Mouse (Mus musculus) cerebellum, adult 2 months (tissue): ENCODE measurements around the gene Large2. TPM values are rescaled to one million over a fixed set of nuclear protein-coding genes. Genes with fewer than 3 reads are reported as not detected.

Experiments used
- DNase-seq, 2 experiments: peaks; one replicate each; pipeline ENCODE4 v3.0.0; 2021
- H3K27ac ChIP-seq: fragments of 200-500 bp; 2 replicates; pipeline ENCODE4 v1.5.1; 2012; ENCODE audit warnings: low read length, control low read depth, inconsistent platforms; ENCODE audit not compliant: insufficient read depth
- H3K27me3 ChIP-seq: fragments of 200-500 bp; 2 replicates; pipeline ENCODE4 v1.6.1; 2012; ENCODE audit warnings: inconsistent platforms, mild to moderate bottlenecking, low read length, moderate library complexity; ENCODE audit not compliant: control insufficient read depth, insufficient read depth
- H3K4me1 ChIP-seq: fragments of 200-500 bp; 2 replicates; pipeline ENCODE4 v1.6.1; 2011; ENCODE audit warnings: low read length; ENCODE audit not compliant: control insufficient read depth, insufficient read depth
- H3K4me3 ChIP-seq: fragments of 200-500 bp; replicated peaks from 2 replicates; pipeline ENCODE3; 2011; ENCODE audit warnings: mild to moderate bottlenecking, low read depth, low read length, control low read depth; ENCODE audit not compliant: insufficient read depth
- CTCF ChIP-seq: fragments of 200-500 bp; IDR thresholded peaks from 2 replicates; pipeline ENCODE4 v1.5.1; 2011; ENCODE audit warnings: low read depth, mild to moderate bottlenecking, control low read depth, low read length, moderate library complexity, borderline replicate concordance; ENCODE audit not compliant: insufficient read depth
- POLR2A ChIP-seq: fragments of 200-500 bp; IDR thresholded peaks from 2 replicates; pipeline ENCODE4 v1.6.1; 2011; ENCODE audit warnings: low read length, control low read depth, borderline replicate concordance; ENCODE audit not compliant: insufficient read depth
- WGBS: fragments of 180-500 bp; shearing (Covaris S2); methylation state at CpG from one replicate; pipeline ENCODE4 v1.1.7; 2018; 5-methylcytosine and 5-hydroxymethylcytosine counted together
- polyA plus RNA-seq: library from polyadenylated mRNA; depleted of rRNA; stranded (reverse); fragments of >200 nt; gene quantifications from 2 replicates; pipeline ENCODE4 v1.2.3, GENCODE M21; 2012; rRNA removed

Gene Large2
- 0.62 and 1.4 TPM in 2 replicates for polyA plus RNA-seq

GRCm38 (mm10) chr2:92374514-92374913, at the start of gene Large2, which contains the start of gene Pex16:
Gene Large2 (minus strand): TSS chr2:92374869.
Gene Pex16 (plus strand): TSS chr2:92374676.
- Histone ChIP-seq H3K4me3 (peak within 1 kb of the TSS; percentile 78), H3K27ac (peak within 1 kb of the TSS; percentile 41), H3K27me3 (no peaks in the 10 kb centered on the region), H3K4me1 (peaks cover 17% of the 10 kb centered on the region)
- peak; percentile 61 to 69 for DNase-seq
- WGBS = 4% methylated on average over 16 of the region's 16 CpGs
- no peak for TF ChIP-seq CTCF
- TF ChIP-seq POLR2A = no peak

DNA sequence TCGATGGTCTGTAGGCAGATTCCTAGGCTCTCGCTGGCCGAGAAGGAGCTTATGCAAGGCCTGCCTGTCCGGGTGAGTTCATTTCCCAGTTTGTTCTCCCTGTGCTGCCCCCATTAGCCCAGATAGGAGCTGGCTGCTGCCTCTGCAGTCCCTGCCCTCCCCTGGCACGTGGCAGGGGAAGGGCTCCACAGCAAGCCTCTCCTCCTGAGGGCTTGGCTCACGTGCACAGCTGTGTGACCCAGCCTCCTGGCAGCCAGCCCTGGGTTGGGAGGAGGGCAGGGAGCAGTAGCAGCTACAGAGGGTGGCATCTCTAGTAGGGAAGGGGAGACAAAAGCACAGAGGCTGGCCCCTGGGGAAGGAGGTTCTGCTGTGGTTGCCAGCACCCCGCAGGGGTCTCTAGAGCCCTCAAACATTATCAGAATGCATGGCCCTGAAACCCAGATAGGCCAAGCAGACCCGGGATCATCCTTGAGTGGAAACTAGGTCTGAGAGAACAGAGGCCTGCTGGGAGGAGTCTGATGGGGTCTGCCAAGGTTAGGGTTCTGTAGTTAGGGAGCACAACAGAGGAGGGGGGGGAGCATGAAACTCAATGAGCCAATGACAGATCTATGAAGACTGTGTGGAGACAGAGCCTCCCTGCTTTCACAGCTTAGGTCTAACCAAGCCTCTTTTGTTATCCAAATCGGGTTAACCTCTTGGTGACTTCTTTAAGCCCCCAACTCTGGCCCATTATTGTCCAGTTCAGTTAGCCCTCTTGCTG, 49.2 kb upstream of the Large2 start:
- no peak overlapping the region for H3K4me3 ChIP-seq
- TF ChIP-seq POLR2A = no peak
- TF ChIP-seq CTCF = no peak
- 8% methylated on average over 9 of the region's 9 CpGs for WGBS
- H3K27me3 ChIP-seq = no peaks in the 10 kb centered on the region
- DNase-seq = peak; percentile 83 to 86
- peak overlapping the region; percentile 55 for H3K27ac ChIP-seq
- peaks cover 56% of the 10 kb centered on the region for H3K4me1 ChIP-seq

- no peak for DNase-seq
- TF ChIP-seq POLR2A (no peak), CTCF (no peak)
- Histone ChIP-seq H3K27ac (peak overlapping the region; percentile 55), H3K4me3 (no peak overlapping the region), H3K27me3 (no peaks in the 10 kb centered on the region), H3K4me1 (peaks cover 53% of the 10 kb centered on the region)
- WGBS = 47% methylated on average over 9 of the region's 9 CpGs
These were observed 48.5 kb upstream of the Large2 start for GRCm38 (mm10) chr2:92423156-92423555.

DNA sequence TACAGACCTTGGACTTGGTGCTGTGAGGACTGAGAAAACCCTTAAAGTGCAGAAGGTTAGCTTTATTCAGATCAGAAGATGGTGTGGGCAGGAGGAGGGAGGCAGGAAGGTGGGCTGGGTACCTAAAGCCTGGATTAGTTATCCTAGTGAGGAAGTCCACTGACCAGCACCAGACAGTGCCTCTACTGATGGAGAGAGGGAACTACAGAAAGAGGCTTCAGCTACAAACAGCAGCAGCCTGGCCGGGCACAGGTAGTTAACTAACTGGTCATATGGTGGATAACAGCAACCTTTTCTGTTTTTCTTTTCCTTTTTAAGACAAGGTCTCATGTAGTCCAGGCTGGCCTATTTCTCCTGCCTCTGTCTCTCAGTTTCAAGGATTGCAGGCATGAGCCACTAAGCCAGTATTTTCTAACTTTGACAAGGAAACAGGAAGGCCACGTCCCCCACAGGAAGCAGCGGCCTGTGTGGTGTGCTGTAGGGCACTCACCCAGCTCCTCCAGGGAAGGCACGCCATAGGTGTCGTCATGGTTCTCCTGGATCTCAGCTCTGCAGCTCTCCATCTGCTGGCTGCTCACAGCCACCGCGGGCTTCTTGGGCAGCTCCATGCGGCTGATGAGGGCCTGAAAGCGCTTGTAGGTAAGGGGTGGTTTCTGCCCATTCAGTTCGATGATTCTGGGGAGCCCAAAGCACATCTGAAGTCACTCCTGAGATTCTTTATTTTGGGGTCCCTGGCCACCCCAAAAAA, 47.9 kb upstream of the Large2 start:
- TF ChIP-seq CTCF = peak; percentile 59; the same call in 1 of the 2 replicates
- TF ChIP-seq POLR2A = no peak
- Histone ChIP-seq H3K4me3 (no peak overlapping the region), H3K27me3 (no peaks in the 10 kb centered on the region), H3K27ac (peak overlapping the region; percentile 55), H3K4me1 (peaks cover 57% of the 10 kb centered on the region)
- 11% methylated on average over 10 of the region's 10 CpGs for WGBS
- DNase-seq = peak; percentile 68 to 73

GRCm38 (mm10) chr2:92421723-92422387, 47.2 kb upstream of the Large2 start:
- TF ChIP-seq CTCF (no peak), POLR2A (no peak)
- peaks cover 53% of the 10 kb centered on the region for H3K4me1 ChIP-seq
- peak overlapping the region; percentile 55 for H3K27ac ChIP-seq
- WGBS = 43% methylated on average over 7 of the region's 7 CpGs
- DNase-seq = peak in 1 of 2 experiments; percentile 30
- H3K4me3 ChIP-seq = no peak overlapping the region
- H3K27me3 ChIP-seq = no peaks in the 10 kb centered on the region

DNA sequence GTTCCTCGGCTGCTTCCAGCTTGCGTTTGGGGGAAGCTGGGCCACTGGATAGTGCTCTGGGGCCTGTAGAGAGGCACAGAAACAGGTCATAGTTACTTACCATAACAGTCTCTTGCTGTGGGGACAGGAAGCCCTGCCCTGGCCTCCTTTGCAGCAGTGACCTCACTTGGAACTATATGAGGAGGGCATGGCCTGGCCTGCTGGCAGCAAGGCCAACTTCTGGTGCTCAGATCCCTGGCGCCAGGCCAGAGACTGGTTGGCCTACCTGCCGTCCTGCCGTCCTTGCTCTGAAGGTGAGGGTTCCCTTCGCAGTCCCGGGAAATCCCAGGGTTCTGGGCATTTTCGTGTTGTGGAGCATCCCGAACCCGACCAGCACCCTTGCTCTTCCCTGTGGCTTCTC, 37.0 kb upstream of the Large2 start:
- peak overlapping the region; percentile 62 for H3K27ac ChIP-seq
- TF ChIP-seq CTCF = no peak
- TF ChIP-seq POLR2A = no peak
- WGBS = 14% methylated on average over 10 of the region's 10 CpGs

GRCm38 (mm10) chr2:92408309-92409045, 33.8 kb upstream of the Large2 start:
- TF ChIP-seq CTCF = no peak
- TF ChIP-seq POLR2A = no peak
- Histone ChIP-seq H3K27ac (peak overlapping the region; percentile 22; the same call in 1 of the 2 replicates), H3K4me1 (peaks cover 67% of the 10 kb centered on the region), H3K27me3 (no peaks in the 10 kb centered on the region), H3K4me3 (no peak overlapping the region)
- DNase-seq = no peak
- WGBS = 61% methylated on average over 18 of the region's 18 CpGs

More for the DNA sequence above, 37.0 kb upstream of the Large2 start:
- peak; percentile 81 to 86 for DNase-seq
- Histone ChIP-seq H3K27me3 (no peaks in the 10 kb centered on the region), H3K4me3 (no peak overlapping the region), H3K4me1 (peaks cover 43% of the 10 kb centered on the region)
